Mouse (Mus musculus) gonadal fat pad, adult 2 months (tissue): ENCODE measurements around the gene Plch1. TPM values are rescaled to one million over a fixed set of nuclear protein-coding genes. Genes with fewer than 3 reads are reported as not detected.

Experiments
- DNase-seq: peaks from one replicate; pipeline ENCODE4 v3.0.0-alpha.2; 2012; ENCODE audit warnings: low read depth
- polyA plus RNA-seq: library from polyadenylated mRNA; depleted of rRNA; stranded (reverse); fragments of >200 nt; gene quantifications from 2 replicates; pipeline ENCODE4 v1.2.3, GENCODE M21; 2012; rRNA removed

The Plch1 gene
- polyA plus RNA-seq = 4.4 and 5.7 TPM in 2 replicates

- no peak for DNase-seq
Measured at GRCm38 (mm10) chr3:63899309-63899695, at the start of gene Plch1. Gene Plch1, minus strand, starts transcription at chr3:63899472.

DNA sequence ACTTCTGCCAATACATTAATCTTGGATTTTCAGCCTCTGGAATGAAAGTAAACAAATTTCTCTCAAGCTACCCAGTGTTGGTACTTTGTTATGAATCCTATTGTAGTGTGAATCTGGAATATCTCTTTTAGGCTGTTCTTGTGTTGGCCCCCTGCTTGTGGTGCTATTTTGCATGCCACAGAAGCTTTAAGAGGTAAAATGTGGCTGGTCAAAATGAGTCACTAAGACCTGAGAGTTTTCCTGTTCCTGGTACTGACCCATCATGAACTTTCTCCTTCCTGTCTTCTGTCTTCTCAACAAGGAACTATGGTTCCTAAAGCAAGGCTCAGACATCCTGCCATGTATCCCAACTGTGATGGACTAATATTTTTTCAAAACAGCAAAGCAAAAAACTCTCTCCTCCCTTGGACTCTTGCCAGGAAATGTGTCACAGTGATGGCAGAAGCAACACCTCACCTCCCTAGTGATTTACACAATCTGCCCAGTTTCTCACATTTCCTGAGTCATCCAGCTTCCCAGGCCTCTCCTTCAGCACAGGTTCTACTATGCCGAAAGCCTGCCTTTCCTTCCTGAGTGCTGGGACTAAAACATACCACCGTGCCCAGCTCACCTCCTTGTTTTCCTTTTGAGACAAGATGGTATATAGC is 42.1 kb upstream of the Plch1 start:
- DNase-seq = no peak

- no peak for DNase-seq
Measured at GRCm38 (mm10) chr3:63938928-63939327, 39.7 kb upstream of the Plch1 start.

- peak; percentile 23 for DNase-seq
Measured at GRCm38 (mm10) chr3:63928878-63929859, 29.9 kb upstream of the Plch1 start, which contains the start of gene E130311K13Rik. Gene E130311K13Rik, minus strand, starts transcription at chr3:63929472.

DNA sequence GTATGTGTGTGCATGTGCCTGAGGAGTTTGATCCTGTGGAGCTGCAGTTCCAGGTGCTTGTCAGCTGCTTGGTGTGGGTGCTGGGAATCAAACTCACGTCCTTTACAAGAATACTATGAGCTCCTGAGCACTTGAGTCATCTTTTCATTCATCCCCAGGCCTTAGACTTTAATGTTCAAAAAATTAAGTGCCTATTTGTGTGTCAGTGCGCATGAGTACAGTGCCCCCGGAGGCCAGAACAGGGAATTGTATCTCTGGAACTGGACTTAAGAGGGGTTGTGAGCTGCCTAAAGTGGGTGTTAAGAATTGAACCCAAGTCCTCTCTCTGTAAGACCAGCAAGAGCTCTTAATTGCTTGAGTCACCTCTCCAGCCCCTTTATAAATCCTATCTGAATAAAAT is 20.4 kb upstream of the Plch1 start:
- no peak for DNase-seq

DNA sequence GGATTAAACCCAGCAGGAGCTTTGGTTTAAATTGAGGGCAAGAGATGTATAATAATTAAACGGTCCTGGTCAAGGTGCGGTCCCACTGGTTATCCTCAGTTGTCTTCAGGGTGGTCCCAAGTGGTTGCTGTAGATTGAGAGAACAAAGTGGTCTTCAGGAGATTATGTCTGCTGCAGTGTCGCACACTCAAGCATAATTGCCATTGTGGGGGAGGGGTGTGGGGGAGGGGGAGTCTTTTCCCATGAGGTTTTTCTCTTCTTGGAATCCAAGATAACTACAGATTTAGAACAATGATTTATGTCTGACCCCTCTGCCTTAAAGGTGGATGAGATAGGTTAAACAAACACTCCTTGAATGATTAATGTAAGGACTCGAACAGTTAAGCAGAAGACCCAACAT is 11.0 kb upstream of the Plch1 start:
- DNase-seq = no peak

DNA sequence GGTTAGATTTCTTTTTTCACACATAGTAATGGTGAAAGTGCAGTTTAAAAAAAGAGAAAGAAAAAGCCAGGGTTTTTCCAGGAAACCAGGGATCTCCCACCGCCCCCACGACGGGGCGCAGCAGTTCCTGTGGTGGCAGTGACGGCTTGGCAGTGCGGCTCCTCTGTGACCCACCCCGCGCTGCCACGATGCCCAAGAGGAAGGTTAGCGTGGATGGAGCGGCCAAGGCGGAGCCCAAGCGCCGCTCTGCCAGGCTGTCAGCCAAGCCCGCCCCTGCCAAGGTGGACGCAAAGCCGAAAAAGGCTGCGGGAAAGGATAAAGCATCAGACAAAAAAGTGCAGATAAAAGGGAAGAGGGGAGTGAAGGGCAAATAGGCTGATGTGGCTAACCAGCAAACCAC is 6.0 kb upstream of the Plch1 start:
- no peak for DNase-seq

GRCm38 (mm10) chr3:63904157-63904556 is 4.9 kb upstream of the Plch1 start:
- DNase-seq = no peak

DNA sequence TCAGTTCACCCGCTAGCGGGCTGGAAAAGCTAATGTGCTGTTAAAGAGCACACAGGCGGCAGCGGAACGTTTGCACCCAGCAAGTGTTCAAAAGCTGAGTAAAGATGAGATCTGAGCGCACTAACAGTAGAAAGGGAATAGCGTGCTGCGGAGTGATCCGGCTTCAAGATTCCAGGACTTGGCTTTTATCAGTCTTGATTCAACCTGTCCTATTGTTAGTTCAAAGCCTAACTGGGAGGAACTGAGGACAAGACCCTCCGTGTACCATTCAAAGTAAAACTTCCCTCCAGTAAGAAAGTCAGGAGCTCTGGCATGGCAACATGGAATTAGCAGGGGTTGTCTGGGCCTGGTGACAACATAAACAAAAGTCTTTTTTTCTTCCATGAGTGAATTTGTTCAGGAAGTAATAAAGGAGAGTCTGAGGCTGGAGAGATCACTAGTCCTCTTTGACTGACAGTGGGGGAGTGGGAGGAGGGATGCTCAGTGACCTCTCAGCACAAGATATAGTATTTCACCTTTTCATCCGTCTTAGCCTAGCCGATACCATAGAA is 824 bp upstream of the Plch1 start:
- DNase-seq = no peak

- no peak for DNase-seq
Measured at GRCm38 (mm10) chr3:63898581-63899308, 527 bp downstream of the Plch1 start.

DNA sequence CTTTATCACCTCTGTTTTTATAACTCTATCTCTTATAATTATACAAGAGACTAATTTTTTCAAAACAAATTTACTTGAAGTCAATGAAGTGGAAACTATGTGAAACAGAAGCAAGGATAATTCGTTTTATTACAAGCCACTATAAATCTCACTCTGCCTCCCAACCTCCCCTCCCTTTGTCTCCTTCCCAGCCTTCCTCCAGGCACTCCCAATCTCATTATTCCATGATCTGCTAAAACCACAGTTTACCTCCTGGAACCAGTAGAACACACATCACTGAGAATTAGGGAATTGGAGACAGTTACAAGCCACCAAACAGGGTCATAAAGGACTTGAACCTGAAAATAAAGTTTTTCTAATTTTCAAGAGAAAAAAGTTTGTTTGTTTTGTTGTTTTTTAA is 2.1 kb downstream of the Plch1 start:
- no peak for DNase-seq

- no peak for DNase-seq
Measured at GRCm38 (mm10) chr3:63896303-63896702, 3.0 kb downstream of the Plch1 start.

DNA sequence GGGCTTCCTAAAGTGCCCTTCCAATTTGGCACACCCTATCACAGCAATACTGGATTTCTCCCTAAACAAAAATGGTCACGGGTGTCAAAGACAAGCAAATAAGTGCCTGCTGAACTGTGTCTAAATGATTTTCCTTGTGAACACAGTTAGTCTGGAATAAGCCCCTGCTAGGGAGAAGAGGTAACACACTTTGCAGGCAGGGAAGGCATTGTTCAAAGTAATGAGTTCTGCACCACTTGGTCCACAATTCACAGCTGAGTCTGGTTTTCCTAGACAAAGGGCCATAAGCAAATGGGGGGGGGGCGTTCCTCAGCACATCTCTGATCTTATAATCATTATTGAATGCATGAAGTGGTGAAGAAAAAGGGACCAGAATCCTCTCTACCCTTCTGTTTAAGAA is 3.5 kb downstream of the Plch1 start:
- no peak for DNase-seq

- no peak for DNase-seq
Measured at GRCm38 (mm10) chr3:63893677-63894076, 5.6 kb downstream of the Plch1 start.

DNA sequence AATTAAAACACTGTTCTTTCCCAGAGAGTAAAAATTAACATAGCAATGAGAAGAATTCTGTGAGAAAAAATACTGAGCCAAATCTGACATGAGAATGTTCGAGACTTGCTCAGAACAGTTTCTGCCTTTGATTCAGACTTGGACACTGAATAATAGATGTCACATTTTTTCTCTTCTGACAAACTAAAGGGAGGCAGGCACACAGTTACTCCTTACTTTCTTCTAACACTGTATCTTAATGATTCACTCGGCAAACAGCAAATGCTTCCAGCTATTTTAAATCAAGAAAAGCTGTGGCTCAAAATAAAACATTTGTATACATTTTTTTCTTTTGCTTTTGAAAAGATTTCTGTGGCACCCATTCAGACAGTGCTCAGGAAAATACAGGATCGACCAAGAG is 7.1 kb downstream of the Plch1 start:
- no peak for DNase-seq

GRCm38 (mm10) chr3:63881065-63881464 is 18.2 kb downstream of the Plch1 start:
- no peak for DNase-seq

DNA sequence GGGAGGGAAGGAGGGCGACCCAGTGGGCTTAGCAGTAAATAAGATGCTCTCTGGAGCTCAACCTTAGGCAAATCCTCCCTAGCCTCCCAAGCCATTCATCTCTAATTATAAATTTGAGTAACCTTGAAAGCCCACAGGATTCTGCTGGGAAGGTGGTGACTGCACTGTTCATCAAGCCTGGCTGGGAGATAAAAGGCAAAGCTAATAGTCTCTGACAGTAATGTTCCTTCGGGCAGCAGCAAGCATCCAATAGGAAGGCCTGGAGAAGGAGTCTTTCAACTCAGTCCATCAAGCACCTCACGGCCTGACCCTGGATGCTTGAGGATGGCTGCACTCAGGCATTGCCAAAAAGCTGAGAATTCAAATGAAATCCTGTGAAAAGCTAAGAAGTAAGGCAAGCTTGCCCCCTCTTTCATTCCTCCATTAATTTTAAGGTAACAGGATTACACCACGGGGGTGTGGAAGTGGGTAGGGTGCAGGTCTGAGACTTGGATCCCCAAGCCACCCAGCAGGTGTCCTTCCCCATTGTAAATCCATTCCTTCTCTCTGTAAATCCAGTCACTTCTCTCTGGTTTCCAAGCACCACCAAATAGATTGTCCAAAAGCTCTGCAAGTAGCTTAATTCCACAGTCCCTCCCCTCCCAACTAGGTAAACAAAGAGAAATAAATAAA is 20.1 kb downstream of the Plch1 start:
- no peak for DNase-seq

- no peak for DNase-seq
Measured at GRCm38 (mm10) chr3:63872818-63873217, 26.5 kb downstream of the Plch1 start.

GRCm38 (mm10) chr3:63871249-63871648 is 28.0 kb downstream of the Plch1 start:
- DNase-seq = no peak

- DNase-seq = no peak
Measured at GRCm38 (mm10) chr3:63868285-63868684, 31.0 kb downstream of the Plch1 start.

DNA sequence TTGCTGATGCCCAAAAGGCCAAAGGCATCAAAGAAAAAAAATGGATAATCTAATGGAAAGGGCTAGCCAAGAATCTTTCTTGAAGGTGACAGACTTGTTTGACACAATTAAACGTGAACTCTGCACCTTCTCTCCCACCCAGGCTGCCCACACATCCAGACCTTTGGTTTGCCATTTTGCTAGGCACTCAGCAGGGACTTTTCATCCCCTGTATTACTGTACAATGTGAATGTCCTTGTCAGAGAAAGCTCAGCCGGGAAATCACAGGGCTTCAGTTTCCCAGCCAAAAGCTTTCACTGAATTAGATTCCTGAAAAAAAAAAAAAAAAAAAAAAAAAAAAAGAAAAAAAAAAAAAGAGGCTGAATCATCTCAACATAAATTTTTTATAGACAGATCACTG is 34.2 kb downstream of the Plch1 start:
- no peak for DNase-seq
